Mouse (Mus musculus): ENCODE measurements around the gene Dgki.

Gene Dgki

DNA sequence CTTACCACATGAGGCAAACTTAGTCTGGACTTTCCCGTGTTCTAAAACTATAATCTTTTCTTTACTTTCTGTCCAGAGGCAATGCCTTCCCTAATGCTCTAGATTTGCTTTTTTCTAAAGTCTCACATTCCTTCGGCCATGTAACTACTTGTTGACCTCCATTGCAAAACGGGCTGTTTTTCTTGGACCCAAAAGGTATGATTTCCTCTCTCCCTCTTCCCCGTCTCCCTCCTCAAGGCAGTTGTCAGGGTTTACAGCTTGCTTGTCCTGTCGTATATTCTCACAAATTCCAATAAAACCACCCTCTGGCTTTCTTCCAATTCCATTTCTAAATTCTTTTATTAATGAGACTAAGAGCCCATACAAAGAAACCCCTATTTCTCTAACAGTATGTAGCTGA is 199.6 kb downstream of the Dgki start:
- in situ Hi-C loops (cut with MboI; ENCODE audit: low pct_unique_long_range_greater_than_20kb in 1 of 2, low sequenced_read_pairs in 2 of 2, unreplicated experiment in 1 of 2): no loop called here

DNA sequence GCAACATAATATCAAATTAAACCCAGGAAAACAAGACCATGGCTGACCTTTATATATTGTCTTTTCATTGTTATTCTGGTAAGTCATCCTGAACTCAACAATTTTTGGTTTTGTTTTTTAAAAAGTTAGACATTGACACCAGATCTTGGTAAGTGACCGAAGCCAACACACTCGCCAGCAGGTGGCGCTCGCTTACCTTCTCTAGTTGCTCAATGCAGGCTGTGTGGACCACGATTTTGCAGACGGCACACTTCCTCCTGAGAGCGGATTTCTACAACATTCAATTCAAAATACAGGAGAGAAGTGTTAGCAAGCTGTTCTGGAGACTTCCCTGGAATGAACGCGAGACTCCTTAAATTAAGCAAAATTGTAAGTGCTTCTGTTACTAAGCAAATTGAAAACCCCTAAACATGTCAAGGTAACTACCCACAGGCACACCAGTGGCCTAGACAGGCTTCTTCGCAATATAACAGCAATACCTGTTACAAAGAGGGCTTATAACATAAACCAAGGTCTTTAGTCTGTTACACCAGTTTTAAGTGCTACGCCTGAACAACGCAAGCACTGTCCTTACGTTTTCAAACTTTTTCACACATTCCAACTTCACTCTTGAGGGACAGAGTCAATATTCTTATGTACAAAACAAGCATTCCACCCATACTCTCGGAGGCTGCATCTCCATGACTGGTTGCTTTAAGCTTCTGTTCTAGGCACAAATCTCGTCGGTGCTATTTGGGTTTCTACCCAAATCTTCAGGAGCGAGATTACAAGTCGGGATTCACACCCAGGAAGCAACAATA is 202.4 kb downstream of the Dgki start:
- in situ Hi-C loops (cut with MboI; ENCODE audit: low pct_unique_long_range_greater_than_20kb in 1 of 2, low sequenced_read_pairs in 2 of 2, unreplicated experiment in 1 of 2): loop anchor here (5.0 to 25.0 kb wide), 3 partner anchors 250 to 365 kb away; no protein-coding TSS in a partner anchor

DNA sequence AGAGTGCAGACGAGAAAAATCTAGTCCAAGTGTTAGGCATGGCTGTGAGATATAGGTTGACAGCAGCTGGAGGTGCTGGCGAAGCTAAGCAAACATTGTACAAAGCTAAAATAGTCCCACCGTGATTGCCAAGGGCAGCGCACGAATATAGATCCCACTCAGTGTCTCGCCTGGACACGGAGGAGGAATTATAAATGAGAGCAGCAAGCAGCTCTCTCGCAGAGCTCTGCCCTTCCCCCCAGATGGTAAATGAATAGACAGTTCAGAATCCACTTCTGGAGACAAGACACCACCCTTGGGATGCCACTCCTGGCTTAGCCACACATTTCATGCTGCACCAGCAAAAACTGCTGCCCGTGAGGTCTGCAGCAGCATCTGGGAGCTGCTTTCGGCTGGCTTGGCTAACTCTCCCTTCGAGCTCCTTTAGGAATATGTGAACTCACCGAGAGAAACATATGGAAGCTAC is 203.1 kb downstream of the Dgki start:
- in situ Hi-C loops (cut with MboI; ENCODE audit: low pct_unique_long_range_greater_than_20kb in 1 of 2, low sequenced_read_pairs in 2 of 2, unreplicated experiment in 1 of 2): loop anchor here (5.0 to 25.0 kb wide), 3 partner anchors 250 to 365 kb away; no protein-coding TSS in a partner anchor

DNA sequence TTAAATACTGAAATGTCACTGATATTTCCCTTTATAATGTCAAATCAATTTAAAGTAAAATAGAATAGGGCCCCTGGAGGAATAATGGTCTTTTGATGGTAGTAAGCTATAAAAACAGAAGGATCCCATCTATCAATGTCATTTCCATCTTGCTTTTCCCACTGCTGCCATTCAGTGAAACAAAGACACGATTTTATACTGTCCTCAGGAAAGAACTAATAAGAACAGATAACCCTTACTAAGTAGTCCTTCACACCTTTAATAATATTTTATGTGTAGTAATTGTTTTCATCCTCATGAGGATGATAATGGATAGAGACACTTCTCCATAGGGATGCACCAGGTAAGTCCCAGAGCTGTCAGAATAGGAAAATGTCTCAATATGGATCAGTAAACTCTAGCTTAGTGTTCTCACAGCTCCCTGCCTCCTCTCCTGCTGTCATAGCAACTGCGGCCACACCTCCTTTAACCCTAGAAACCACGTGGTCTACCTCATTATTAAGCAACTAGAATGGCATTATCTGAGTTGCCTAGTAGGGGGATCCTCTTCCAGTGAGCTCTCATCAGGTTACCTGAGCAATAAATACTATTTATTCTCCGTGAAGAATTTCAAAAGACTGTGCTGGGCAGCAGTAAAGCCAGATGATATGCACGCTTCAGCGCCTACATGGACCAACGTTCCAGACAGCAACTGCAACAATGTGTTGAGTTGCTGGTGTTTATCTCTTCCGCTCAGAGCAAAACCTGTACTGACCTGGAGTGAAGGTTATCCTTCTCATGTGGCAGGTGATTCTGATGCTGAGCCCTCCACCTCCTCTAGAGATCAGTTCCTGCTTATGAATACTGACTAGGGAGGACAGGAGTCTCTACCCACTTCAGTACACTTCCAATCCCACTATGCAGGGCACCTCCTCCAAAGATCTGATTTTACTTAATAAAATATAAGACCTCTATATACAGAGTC is 210.6 kb downstream of the Dgki start:
- in situ Hi-C loops (cut with MboI; ENCODE audit: low pct_unique_long_range_greater_than_20kb in 1 of 2, low sequenced_read_pairs in 2 of 2, unreplicated experiment in 1 of 2): loop anchor here in 1 of 2 experiments (25.0 kb wide), 1 partner anchor 373 kb away; no protein-coding TSS in a partner anchor

DNA sequence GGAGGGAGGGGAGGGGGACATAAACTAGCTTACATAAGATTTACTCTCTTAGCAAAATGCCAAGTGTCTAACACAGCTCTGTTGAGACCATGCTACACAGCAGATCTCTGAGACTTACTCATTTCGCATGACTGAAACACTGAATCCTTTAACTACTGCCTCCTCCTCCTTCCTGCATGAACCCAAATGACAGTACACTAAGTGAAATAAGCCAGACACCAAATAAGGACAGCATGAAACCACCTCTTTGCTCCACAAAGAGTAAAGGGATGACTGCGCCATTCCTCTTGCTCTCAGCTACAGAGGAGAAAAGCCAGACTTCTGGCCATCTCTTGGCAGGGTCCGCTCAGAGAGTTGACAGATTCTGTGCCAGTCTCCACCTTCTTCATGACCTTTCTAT is 217.0 kb downstream of the Dgki start:
- in situ Hi-C loops (cut with MboI; ENCODE audit: low pct_unique_long_range_greater_than_20kb in 1 of 2, low sequenced_read_pairs in 2 of 2, unreplicated experiment in 1 of 2): loop anchor here in 1 of 2 experiments (25.0 kb wide), 1 partner anchor 379 kb away; no protein-coding TSS in a partner anchor

DNA sequence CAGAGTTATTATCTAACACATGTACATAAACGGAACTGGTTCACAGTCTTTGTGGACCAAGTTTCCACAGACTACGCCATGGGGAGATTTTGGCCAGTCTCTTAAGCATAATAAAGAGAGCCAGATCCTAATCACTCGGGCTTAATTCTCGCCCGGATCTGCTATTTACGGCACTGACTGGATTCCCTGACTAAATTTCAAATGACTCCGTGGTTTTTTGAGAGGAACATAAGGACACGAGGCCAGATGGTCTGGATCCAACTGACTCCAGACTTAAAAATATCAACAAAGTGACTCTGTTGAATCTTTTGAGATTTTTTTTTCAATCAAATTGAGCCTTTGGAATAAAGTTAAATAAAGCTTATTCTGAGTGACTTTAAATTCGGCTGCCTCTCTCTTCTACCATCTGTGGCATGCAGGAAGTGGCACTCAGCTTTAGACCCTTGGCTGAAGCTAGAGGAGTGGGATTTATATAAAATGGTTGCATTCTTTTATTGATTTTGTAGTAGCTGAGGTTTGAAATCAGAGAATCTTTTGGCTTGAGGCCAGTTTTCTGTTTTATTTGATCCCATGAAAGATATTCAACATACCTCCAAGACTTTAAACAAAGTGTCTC is 227.5 kb downstream of the Dgki start:
- in situ Hi-C loops (cut with MboI; ENCODE audit: low pct_unique_long_range_greater_than_20kb in 1 of 2, low sequenced_read_pairs in 2 of 2, unreplicated experiment in 1 of 2): no loop called here

DNA sequence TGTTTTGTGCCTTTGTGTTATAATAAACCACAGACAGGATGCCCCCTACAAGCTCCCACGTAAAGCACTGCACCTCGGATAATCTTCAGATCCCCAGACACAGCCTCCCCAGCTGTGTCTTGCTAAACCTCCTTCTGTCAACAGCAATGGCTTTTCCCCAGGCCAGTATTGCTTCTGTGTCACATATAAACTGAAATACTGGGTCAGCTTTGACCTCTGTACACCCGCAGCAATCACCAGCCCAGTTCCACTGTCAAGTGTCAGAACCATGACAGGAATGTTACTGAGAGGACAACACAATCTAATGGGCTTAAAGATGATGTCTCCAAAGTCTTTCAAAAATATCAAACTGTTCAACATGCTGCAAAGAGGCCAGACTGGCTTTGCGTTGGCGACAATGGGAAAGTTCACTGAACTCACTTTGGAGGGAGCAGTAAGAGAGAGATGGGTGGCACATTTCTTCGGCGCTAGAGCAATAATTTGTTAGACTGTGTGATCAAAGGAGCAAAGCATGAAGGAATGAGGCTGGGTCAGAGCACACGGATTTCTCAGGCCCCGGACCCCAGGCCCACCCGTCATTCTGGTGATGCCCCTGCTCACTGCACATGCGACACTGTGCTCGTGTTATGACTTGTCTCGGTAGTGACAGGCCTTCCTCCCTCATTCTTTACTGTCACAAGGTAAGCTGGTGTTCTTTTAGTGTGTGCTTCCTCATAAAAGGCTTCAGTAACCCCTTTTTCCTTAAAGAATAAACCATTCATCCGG is 230.0 kb downstream of the Dgki start:
- in situ Hi-C loops (cut with MboI; ENCODE audit: low pct_unique_long_range_greater_than_20kb in 1 of 2, low sequenced_read_pairs in 2 of 2, unreplicated experiment in 1 of 2): no loop called here

DNA sequence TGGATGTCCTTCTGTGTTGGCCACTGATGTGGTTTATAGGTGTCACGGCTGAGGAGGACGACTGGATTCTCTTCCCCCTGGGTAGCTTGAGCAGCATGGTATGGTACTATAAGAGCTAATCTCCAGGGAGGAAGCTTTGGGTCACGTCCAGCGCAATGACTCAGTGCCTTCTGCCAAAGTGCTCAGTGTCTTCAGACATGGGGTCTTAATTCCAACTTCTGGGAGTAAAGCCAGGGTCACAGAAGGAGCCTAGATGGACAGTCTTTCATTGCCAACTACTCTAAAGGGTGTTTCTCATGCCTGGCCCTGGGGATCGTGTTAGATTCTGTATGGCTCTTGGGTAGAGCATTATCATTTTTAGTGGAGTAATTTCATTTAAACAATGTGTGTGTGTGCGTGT is 231.2 kb downstream of the Dgki start:
- in situ Hi-C loops (cut with MboI; ENCODE audit: low pct_unique_long_range_greater_than_20kb in 1 of 2, low sequenced_read_pairs in 2 of 2, unreplicated experiment in 1 of 2): no loop called here

DNA sequence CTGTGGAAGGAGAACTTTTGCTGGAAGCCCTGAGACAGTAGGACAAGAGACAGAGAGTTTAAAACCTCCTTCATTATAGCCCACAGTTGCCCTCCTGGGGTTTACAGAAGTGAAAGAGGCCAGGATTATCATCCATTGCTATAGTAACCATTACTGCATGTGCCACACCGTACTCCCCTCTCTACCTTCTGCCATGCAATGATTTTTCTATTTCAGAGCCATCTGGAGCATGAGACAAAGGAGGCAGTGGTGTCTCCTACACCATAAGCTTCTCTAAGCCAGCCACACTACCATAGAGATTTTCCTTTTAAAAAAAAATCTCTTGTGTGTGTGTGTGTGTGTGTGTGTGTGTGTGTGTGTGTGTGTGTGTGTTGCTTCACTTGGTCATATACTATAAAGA is 232.6 kb downstream of the Dgki start:
- in situ Hi-C loops (cut with MboI; ENCODE audit: low pct_unique_long_range_greater_than_20kb in 1 of 2, low sequenced_read_pairs in 2 of 2, unreplicated experiment in 1 of 2): no loop called here

DNA sequence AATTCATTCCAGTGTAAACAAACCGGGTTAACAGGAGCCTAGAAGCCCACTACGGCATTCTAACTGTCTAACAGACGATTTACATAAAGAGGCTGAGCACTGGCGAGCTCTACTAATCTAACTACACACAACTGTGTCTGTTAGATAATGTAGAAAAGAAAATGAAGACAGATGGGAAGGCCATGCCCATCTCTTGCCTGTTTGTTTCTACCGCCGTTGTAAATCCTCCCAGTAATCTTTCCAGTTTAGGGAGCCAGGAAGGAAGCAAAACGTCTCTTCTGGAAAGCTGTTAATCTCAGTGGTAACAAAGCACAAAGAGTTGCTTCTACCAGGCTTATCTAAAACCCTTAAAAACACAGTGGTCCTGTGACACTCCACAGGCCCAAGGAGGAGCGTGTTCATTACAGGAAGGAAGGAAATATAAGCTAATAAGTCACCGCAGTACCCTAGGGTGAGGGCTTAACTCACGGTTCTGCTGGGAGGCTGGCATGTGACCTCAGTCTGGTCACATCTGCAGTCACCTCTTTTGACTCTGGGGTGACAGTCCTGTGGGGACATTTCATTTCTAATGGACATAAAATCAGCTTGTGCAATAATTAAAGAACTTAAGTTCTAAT is 235.7 kb downstream of the Dgki start:
- in situ Hi-C loops (cut with MboI; ENCODE audit: low pct_unique_long_range_greater_than_20kb in 1 of 2, low sequenced_read_pairs in 2 of 2, unreplicated experiment in 1 of 2): no loop called here

DNA sequence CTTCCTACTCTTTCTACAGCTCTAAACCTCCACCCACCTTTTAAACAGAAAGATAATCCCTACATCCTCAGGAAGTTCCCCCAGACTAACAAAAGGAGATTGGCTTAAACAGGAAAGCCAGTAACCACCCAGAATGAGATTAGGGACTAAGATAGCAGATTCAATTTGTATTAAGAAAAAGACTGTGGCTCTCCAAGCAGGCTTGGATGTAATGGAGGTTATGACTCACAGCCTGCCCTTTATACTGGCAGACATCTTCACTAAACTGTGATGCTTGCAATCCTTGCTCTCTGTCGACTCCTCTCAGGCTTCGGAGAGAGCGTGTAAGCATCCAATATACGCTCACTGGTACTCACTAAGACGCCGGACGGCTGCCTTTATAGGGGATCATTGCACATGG is 236.7 kb downstream of the Dgki start:
- in situ Hi-C loops (cut with MboI; ENCODE audit: low pct_unique_long_range_greater_than_20kb in 1 of 2, low sequenced_read_pairs in 2 of 2, unreplicated experiment in 1 of 2): no loop called here

DNA sequence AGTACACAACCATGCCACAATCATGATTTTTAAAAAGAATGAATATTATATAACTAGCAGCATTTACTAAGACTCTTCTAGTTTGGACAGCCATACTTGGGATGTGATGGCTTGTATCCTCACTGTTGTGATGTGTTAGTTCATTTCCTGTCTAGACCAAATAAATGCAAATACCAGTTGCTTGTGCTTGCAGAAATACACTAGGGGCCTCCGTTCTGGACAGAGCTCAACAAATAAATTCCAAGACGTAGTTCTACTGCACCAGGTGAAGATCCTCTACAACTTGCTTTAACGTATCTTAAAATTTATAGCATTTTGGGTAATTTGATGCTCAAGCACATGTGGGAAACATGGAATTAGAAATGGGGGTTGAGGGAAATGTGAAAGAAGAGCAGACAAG is 239.9 kb downstream of the Dgki start:
- in situ Hi-C loops (cut with MboI; ENCODE audit: low pct_unique_long_range_greater_than_20kb in 1 of 2, low sequenced_read_pairs in 2 of 2, unreplicated experiment in 1 of 2): no loop called here

DNA sequence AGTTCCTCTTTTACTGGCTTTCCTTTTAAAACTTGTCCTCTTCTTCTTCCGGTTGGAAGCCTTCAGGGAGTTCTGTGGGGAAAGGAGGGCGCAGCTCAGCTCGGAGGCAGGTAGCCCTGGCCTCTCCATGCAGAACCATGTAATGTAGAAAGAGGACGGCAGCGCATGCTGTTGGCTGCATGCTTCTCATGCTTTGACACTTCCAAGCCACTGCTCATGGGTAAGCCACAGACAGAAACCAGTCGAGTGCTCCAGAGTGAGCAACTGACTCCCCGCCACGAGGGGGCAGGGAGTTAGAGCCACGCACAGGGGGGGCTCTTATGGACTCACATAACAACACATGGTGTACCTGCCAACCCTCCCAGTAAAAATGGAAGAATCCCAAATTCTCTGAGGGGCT is 242.0 kb downstream of the Dgki start:
- in situ Hi-C loops (cut with MboI; ENCODE audit: low pct_unique_long_range_greater_than_20kb in 1 of 2, low sequenced_read_pairs in 2 of 2, unreplicated experiment in 1 of 2): no loop called here

DNA sequence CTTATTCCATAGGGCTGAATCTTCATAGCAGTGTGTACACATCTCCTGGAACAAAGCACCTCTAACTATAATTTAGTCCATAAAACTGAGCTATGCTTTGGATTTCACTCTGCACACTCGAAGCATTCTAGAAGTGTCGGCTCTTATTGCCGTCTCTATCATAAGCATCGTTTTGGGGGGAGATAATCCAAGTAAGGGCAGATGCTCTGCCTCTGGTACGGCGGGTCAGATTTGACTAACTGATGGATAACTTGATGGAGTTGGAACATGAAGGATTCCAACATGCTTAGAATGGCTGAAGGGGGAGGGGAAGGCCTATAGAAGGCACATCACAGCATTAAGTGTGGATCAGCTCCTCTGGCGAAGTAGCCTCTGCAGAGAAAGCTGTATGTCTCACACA is 242.4 kb downstream of the Dgki start:
- in situ Hi-C loops (cut with MboI; ENCODE audit: low pct_unique_long_range_greater_than_20kb in 1 of 2, low sequenced_read_pairs in 2 of 2, unreplicated experiment in 1 of 2): no loop called here

DNA sequence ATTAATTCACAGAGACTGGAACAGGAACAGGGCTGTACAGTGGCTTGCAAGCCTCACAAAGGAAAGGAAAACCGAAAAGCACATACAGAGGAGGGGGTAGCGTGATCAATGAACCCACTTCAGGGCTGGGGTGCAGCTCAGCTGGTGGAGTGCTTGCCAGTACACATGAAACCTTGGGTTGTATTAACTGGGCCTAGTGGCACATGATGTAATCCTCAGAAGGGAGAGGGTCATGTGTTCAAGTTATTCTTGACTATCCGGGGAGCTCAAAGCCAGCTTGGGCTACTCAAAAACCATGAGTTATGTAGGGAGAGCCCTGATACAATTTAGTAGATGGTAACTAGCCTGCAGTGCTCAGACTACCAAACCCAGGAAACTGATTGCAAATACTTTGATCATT is 244.3 kb downstream of the Dgki start:
- in situ Hi-C loops (cut with MboI; ENCODE audit: low pct_unique_long_range_greater_than_20kb in 1 of 2, low sequenced_read_pairs in 2 of 2, unreplicated experiment in 1 of 2): no loop called here

DNA sequence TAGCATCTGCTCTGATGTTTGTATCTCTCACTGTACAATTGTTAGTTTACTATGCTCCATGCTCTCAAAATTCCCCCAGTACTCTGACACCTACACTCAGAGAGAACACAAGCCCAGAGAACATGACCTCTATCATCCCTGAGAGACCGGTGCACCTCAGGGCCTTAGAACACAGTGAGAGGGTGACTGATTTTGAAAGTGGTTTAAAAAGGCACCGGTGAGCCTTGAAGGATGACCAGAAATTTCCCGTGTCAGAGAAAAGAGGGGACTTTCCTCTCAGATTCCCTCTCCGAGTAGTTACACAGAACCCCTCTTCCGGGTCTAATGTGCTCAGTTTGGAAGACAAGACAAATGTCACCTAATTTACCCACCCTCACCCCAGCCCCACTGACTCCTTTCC is 244.9 kb downstream of the Dgki start:
- in situ Hi-C loops (cut with MboI; ENCODE audit: low pct_unique_long_range_greater_than_20kb in 1 of 2, low sequenced_read_pairs in 2 of 2, unreplicated experiment in 1 of 2): no loop called here

DNA sequence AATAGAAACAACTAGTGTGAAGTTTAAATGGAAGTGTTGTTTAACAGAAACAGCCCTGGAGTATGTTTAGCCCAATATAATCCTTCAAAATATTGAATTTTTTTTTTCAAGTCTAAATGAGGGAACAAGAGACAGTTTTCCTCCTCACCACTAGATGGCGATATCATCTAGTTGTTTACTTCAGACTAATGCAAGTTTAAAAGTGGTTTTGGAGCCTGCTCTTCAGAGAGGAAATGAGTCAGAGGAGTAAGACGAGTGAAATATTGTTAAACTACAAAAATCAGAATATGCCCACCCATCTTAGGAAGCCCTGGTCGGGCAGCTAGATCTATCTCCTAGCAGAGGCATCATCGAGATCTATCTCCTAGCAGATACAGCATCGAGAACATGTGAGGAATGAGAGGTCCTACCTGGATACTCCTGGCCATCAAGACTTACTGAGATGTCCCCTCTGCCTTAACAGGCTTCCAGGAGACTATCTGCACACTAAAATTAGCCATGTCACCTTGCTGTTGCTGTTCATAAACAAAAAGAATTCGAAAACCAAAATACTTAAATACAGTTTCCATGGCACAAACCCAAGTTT is 245.5 kb downstream of the Dgki start:
- in situ Hi-C loops (cut with MboI; ENCODE audit: low pct_unique_long_range_greater_than_20kb in 1 of 2, low sequenced_read_pairs in 2 of 2, unreplicated experiment in 1 of 2): no loop called here
